Mouse (Mus musculus) kidney, postnatal 36 days (tissue): ENCODE measurements at regions not wholly inside any gene's neighbourhood (a gene's known extent, or its start where the extent isn't known, plus 50 kb on each side); places are given as distances from the start of the nearest gene placed in this dataset.

Experiments used
- DNase-seq, 2 experiments: peaks; one replicate each; pipeline ENCODE4 v3.0.0; 2021 to 2022; ENCODE audit warnings: mixed read lengths in 2 of 2

GRCm38 (mm10) chr1:174999265-175000200 is 77.9 kb upstream of the Grem2 start:
- peak; percentile 9 to 38 for DNase-seq

- DNase-seq: no peak
These were observed 70.9 kb upstream of the Grem2 start for GRCm38 (mm10) chr1:174992520-174992919.

DNA sequence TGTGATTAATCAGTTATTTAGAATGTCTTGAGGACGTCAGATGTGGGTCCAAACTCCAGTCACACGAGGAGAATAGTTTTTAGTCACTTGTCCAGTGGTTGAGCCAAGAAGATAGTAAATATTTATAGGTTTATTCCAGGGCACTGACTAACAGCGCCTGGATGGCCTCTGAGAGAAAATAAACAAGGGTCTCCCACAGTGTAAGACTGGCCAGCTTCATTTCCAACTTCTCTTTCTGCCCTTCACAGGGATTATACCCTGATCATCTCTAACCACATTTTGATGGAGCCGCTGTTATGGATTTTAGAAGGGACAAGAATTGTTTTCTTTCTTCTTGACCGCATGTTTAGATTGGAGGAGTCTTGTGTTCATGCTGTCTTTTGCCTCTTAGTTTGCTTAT is 67.0 kb upstream of the Grem2 start:
- DNase-seq: no peak

DNA sequence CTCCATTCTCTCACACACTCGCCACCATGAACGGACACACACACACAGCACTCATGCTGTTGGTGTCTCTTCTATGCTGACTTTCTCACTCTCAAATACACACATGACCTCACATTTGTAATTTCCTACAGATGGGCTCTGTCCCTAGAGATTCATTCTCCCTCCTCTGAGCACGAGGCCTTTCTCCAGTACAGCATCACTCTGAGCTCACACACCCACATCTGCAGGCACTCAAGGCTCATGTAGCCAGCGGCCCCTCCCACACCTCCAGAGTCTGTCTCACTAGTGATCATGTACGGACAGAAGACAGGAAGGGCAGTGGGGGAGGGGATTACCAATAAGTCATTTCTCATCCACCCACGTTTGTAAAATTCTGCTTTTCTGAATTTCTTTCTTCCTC is 50.3 kb upstream of the Grem2 start:
- no peak for DNase-seq
